Mouse (Mus musculus) cerebellum, postnatal 25 days (tissue): Measurements from ENCODE around the gene Fuca2.
"Not testable (repeated sequence)": the region's sequence is repeated elsewhere in the genome, so short reads cannot be mapped to it uniquely, and the experiment has no call there.

Source experiments
- DNase-seq, 2 experiments: peaks; one replicate each; pipeline ENCODE4 v3.0.0; 2021; ENCODE audit warnings: mixed read lengths in 2 of 2

Fuca2 gene

GRCm38 (mm10) chr10:13499331-13499730, at the start of gene Fuca2:
TSS of gene Fuca2 (plus strand) at chr10:13499540.
- DNase-seq, result no peak

GRCm38 (mm10) chr10:13451640-13452039, 47.7 kb upstream of the Fuca2 start:
- no peak for DNase-seq

GRCm38 (mm10) chr10:13453200-13453990, 45.9 kb upstream of the Fuca2 start:
- DNase-seq, result peak in 1 of 2 experiments; percentile 11

GRCm38 (mm10) chr10:13464295-13464694, 35.0 kb upstream of the Fuca2 start:
- not testable (repeated sequence) for DNase-seq

- no peak for DNase-seq
Observed at GRCm38 (mm10) chr10:13466925-13467324, 32.4 kb upstream of the Fuca2 start.

- not testable (repeated sequence) for DNase-seq
Observed at GRCm38 (mm10) chr10:13468025-13468529, 31.3 kb upstream of the Fuca2 start.

- no peak for DNase-seq
Observed at GRCm38 (mm10) chr10:13470236-13470635, 29.1 kb upstream of the Fuca2 start.

- DNase-seq, result no peak
Observed at GRCm38 (mm10) chr10:13473287-13473832, 26.0 kb upstream of the Fuca2 start.

GRCm38 (mm10) chr10:13473833-13474567, 25.3 kb upstream of the Fuca2 start, which contains the start of gene Phactr2:
TSS of gene Phactr2 (minus strand) at chr10:13474412.
- peak; percentile 41 to 51 for DNase-seq

GRCm38 (mm10) chr10:13474568-13474955, 24.8 kb upstream of the Fuca2 start:
- DNase-seq, result no peak

GRCm38 (mm10) chr10:13475121-13475520, 24.2 kb upstream of the Fuca2 start:
- DNase-seq, result peak in 1 of 2 experiments; percentile 10

- no peak for DNase-seq
Observed at GRCm38 (mm10) chr10:13479341-13479740, 20.0 kb upstream of the Fuca2 start.

GRCm38 (mm10) chr10:13485958-13486357, 13.4 kb upstream of the Fuca2 start:
- no peak for DNase-seq

- no peak for DNase-seq
Observed at GRCm38 (mm10) chr10:13489671-13490070, 9.7 kb upstream of the Fuca2 start.

GRCm38 (mm10) chr10:13493978-13494686, 5.2 kb upstream of the Fuca2 start:
- no peak for DNase-seq

GRCm38 (mm10) chr10:13496315-13496714, 3.0 kb upstream of the Fuca2 start:
- no peak for DNase-seq

- DNase-seq, result no peak
Observed at GRCm38 (mm10) chr10:13500473-13500872, 1.1 kb downstream of the Fuca2 start.

GRCm38 (mm10) chr10:13500938-13501496, 1.7 kb downstream of the Fuca2 start:
- DNase-seq, result peak; percentile 86 to 87

GRCm38 (mm10) chr10:13501533-13501932, 2.2 kb downstream of the Fuca2 start:
- peak; percentile 21 for DNase-seq

GRCm38 (mm10) chr10:13502371-13502770, 3.0 kb downstream of the Fuca2 start:
- DNase-seq, result no peak

- no peak for DNase-seq
Observed at GRCm38 (mm10) chr10:13521857-13522256, 22.5 kb downstream of the Fuca2 start.

GRCm38 (mm10) chr10:13528155-13528554, 28.8 kb downstream of the Fuca2 start:
- no peak for DNase-seq
